Comparison of ENCODE assay signal across 28 mouse cellular contexts in the genomic region with DNA sequence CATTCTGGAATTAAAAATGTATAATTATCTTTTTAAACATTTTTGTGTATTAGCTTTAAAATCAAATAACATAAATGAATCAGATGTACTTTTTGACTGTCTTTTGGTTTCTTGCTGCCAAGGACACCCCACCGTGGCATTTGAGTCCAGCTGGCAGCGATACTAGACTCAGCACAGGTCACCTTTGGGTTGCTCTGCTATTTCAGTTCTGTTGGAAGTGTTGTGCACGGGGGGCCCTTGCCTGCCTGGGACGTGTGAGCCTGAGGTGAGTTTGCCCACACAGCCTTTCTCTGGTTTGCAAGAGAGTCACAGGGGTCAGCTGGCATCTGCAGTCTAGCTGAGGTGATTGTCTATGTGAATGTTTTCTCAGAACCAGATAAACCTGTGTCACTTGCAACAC.
DNase-seq lines count a peak whose midpoint lies in the region; ATAC-seq and TF ChIP-seq lines count a peak whose summit lies in the region.
"Had no signal": no experiment of that assay in that cellular context is flagged by ENCODE, and none has a peak within 500 bp of the region (broad histone marks: within the 10 kb centered on the region; RNA-seq: fewer than 3 reads in every experiment).

No protein-coding gene starts in this region.

- H3K4me1 ChIP-seq in stomach, embryonic 16.5 days (ENCODE audit: control insufficient read depth, insufficient read depth, low read length): peaks cover 22% of the 10 kb centered on the region
- H3K4me1 ChIP-seq in stomach, postnatal 0 days (replicated peaks; ENCODE audit: control insufficient read depth, insufficient read depth): 0 out of 2 replicates have a peak, but pooled peaks cover 2% of the 10 kb centered on the region
- H3K4me1 ChIP-seq: megakaryocyte, embryonic 14.5 days had no signal

- TF ChIP-seq EP300 in stomach, postnatal 0 days (optimal IDR thresholded peaks at IDR 0.05): no peak

- H3K27me3 ChIP-seq in stomach, embryonic 16.5 days (ENCODE audit: control insufficient read depth, insufficient read depth, low read length): no peaks in the 10 kb centered on the region
- no peaks in the 10 kb centered on the region for H3K27me3 ChIP-seq in stomach, postnatal 0 days (ENCODE audit: control insufficient read depth, insufficient read depth, low read length)
- H3K27me3 ChIP-seq: hindbrain, embryonic 13.5 days; liver, embryonic 12.5 days; megakaryocyte, embryonic 14.5 days; midbrain, embryonic 12.5 days; neural tube, embryonic 12.5 days had no signal

- no peak for ATAC-seq in stomach, embryonic 16.5 days (ENCODE audit: insufficient read depth, low FRiP score)
- no peak for ATAC-seq in stomach, postnatal 0 days (ENCODE audit: low FRiP score, low TSS enrichment)
- ATAC-seq: forebrain, embryonic 14.5 days; intestine, embryonic 16.5 days; liver, embryonic 12.5 days; liver, postnatal 0 days had no signal

- no peaks in the 10 kb centered on the region; the same call in 1 of the 2 replicates for H3K36me3 ChIP-seq in stomach, embryonic 16.5 days (ENCODE audit: control insufficient read depth, insufficient read depth, low read length)
- no peaks in the 10 kb centered on the region for H3K36me3 ChIP-seq in stomach, postnatal 0 days (ENCODE audit: control insufficient read depth, insufficient read depth, low read length)
- H3K36me3 ChIP-seq: hindbrain, embryonic 13.5 days; liver, embryonic 12.5 days; midbrain, embryonic 12.5 days; neural tube, embryonic 12.5 days had no signal

- no peaks in the 10 kb centered on the region for H3K9me3 ChIP-seq in stomach, embryonic 16.5 days (replicated peaks; ENCODE audit: control insufficient read depth, low read length)
- H3K9me3 ChIP-seq in stomach, postnatal 0 days (ENCODE audit: control insufficient read depth, low read length): no peaks in the 10 kb centered on the region
- H3K9me3 ChIP-seq: hindbrain, embryonic 13.5 days; liver, embryonic 12.5 days; midbrain, embryonic 12.5 days; neural tube, embryonic 12.5 days had no signal

- 0 out of 2 replicates have a peak overlapping the region, but pooled peaks have one; percentile 11 for H3K27ac ChIP-seq in stomach, embryonic 16.5 days (ENCODE audit: low read length)
- no peak overlapping the region for H3K27ac ChIP-seq in stomach, postnatal 0 days (replicated peaks)
- H3K27ac ChIP-seq: hindbrain, embryonic 13.5 days; kidney, postnatal 0 days; liver, embryonic 12.5 days; midbrain, embryonic 12.5 days; neural tube, embryonic 12.5 days had no signal

- DNase-seq in adrenal gland, postnatal 10 days: peak; percentile 39
- no peak for DNase-seq in adrenal gland, postnatal 4 days (ENCODE audit: low spot score in 2 of 2)
- peak; percentile 60 to 61 for DNase-seq in cerebellum, postnatal 25 days
- DNase-seq in cerebellum, adult 11-12 months: no peak
- DNase-seq in stomach, postnatal 0 days (ENCODE audit: low spot score): no peak
- DNase-seq in left cerebral cortex, adult 8-10 months (ENCODE audit: low spot score in 2 of 2): no peak
- DNase-seq: cerebellum, adult 9-10 months; gastrocnemius, postnatal 14 days; heart, postnatal 36 days; kidney, adult 8-10 months; kidney, postnatal 4 days; left cerebral cortex, postnatal 4 days; liver, postnatal 0 days; lung, postnatal 4 days; right cerebral cortex, adult 18-20 months; spleen, adult 18-20 months; thymus, adult 2 months; thymus, postnatal 36 days had no signal

- no peak overlapping the region for H3K9ac ChIP-seq in stomach, embryonic 16.5 days (ENCODE audit: low read length)
- no peak overlapping the region for H3K9ac ChIP-seq in stomach, postnatal 0 days (ENCODE audit: low read length)
- H3K9ac ChIP-seq: hindbrain, embryonic 13.5 days; liver, embryonic 12.5 days; liver, postnatal 0 days; midbrain, embryonic 12.5 days; neural tube, embryonic 12.5 days had no signal

- 81% methylated on average over 4 of the region's 4 CpGs for WGBS in stomach, embryonic 16.5 days
- 66% methylated on average over 4 of the region's 4 CpGs for WGBS in stomach, postnatal 0 days

- TF ChIP-seq CTCF in stomach, postnatal 0 days (IDR thresholded peaks at IDR 0.05; ENCODE audit: low read depth): no peak

- no peak overlapping the region for H3K4me3 ChIP-seq in stomach, embryonic 16.5 days (replicated peaks; ENCODE audit: low read length)
- H3K4me3 ChIP-seq in stomach, postnatal 0 days (ENCODE audit: low read depth, low read length): no peak overlapping the region
- H3K4me3 ChIP-seq: hindbrain, embryonic 13.5 days; liver, embryonic 12.5 days; megakaryocyte, embryonic 14.5 days; midbrain, embryonic 12.5 days; myocyte; neural tube, embryonic 12.5 days had no signal

- no peak overlapping the region for H3K4me2 ChIP-seq in stomach, embryonic 16.5 days (ENCODE audit: low read depth, low read length)
- H3K4me2 ChIP-seq in stomach, postnatal 0 days (replicated peaks; ENCODE audit: low read depth): no peak overlapping the region
- H3K4me2 ChIP-seq: hindbrain, embryonic 13.5 days; liver, embryonic 12.5 days; midbrain, embryonic 12.5 days; neural tube, embryonic 12.5 days had no signal

Comparison
In these comparisons a context has a peak if more than half of its experiments do, and no peak if none do; other contexts are left out.
1. DNase-seq: peak in adrenal gland, postnatal 10 days (single experiment) and cerebellum, postnatal 25 days (2 of 2); none in adrenal gland, postnatal 4 days (0 of 2), cerebellum, adult 11-12 months (single experiment), stomach, postnatal 0 days (single experiment) and left cerebral cortex, adult 8-10 months (0 of 2).